Mouse (Mus musculus) CH12.LX (cell line): ENCODE data around the gene Ak9. TPM values are rescaled to one million over a fixed set of nuclear protein-coding genes. Genes with fewer than 3 reads are reported as not detected.

Source experiments
- DNase-seq: peaks from one replicate; pipeline ENCODE4 v3.0.0-alpha.2; 2013; ENCODE audit errors: extremely low read depth
- H3K27ac ChIP-seq: 2 replicates; pipeline ENCODE4 v1.5.1; 2012; ENCODE audit warnings: low read depth, mild to moderate bottlenecking, control low read depth, moderate library complexity; ENCODE audit not compliant: insufficient read depth
- H3K27me3 ChIP-seq: replicated peaks from 2 replicates; pipeline ENCODE3; 2012; ENCODE audit warnings: inconsistent platforms
- H3K36me3 ChIP-seq, 2 experiments: replicated peaks in 1 of 2; 2 replicates each; pipeline versions ENCODE3 to v1.6.1; 2012; ENCODE audit warnings: inconsistent platforms in 1 of 2, low read length in 1 of 2, mild to moderate bottlenecking in 1 of 2, mixed read lengths in 1 of 2, moderate library complexity in 1 of 2; ENCODE audit not compliant: control insufficient read depth in 1 of 2, insufficient read depth in 1 of 2
- H3K4me1 ChIP-seq, 2 experiments: 2 replicates each; pipeline ENCODE4 v1.6.1; 2012; ENCODE audit warnings: inconsistent platforms in 1 of 2, moderate library complexity in 1 of 2; ENCODE audit not compliant: insufficient read depth in 2 of 2, control insufficient read depth in 1 of 2
- H3K4me2 ChIP-seq: 2 replicates; pipeline ENCODE4 v1.6.1; 2012; ENCODE audit warnings: low read depth, mild to moderate bottlenecking, control low read depth; ENCODE audit not compliant: poor library complexity, insufficient read depth, severe bottlenecking
- H3K4me3 ChIP-seq, 3 experiments: fragments of 150-350 bp in 1 of 3; sonication (generic) in 1 of 3; replicated peaks in 1 of 3; 2 replicates each; pipeline versions ENCODE3 to v1.5.1; 2011 to 2012; ENCODE audit warnings: low read depth in 2 of 3, low read length in 2 of 3, mild to moderate bottlenecking in 2 of 3, moderate library complexity in 2 of 3, control low read depth in 1 of 3, improper control_type of control experiment in 1 of 3, inconsistent platforms in 1 of 3, mixed read lengths in 1 of 3; ENCODE audit not compliant: poor library complexity in 1 of 3
- H3K79me2 ChIP-seq: replicated peaks from 2 replicates; pipeline ENCODE4 v1.6.1; 2012; ENCODE audit warnings: mild to moderate bottlenecking, moderate library complexity; ENCODE audit not compliant: control insufficient read depth, poor library complexity, insufficient read depth, severe bottlenecking; ENCODE audit errors: extremely low read depth
- H3K9ac ChIP-seq: 2 replicates; pipeline ENCODE4 v1.6.1; 2012; ENCODE audit warnings: low read depth, mild to moderate bottlenecking, control low read depth, moderate library complexity; ENCODE audit not compliant: insufficient read depth
- H3K9me3 ChIP-seq: replicated peaks from 2 replicates; pipeline ENCODE3; 2012; ENCODE audit warnings: low read length, inconsistent platforms, mixed read lengths
- CTCF ChIP-seq, 2 experiments: IDR thresholded peaks in 1 of 2; conservative IDR thresholded peaks in 1 of 2; 2 replicates each; pipeline ENCODE4 v1.5.1; 2011 to 2012; ENCODE audit warnings: low read depth in 2 of 2, low read length in 2 of 2, improper control_type of control experiment in 1 of 2, inconsistent platforms in 1 of 2, mild to moderate bottlenecking in 1 of 2, moderate library complexity in 1 of 2
- HCFC1 ChIP-seq: IDR thresholded peaks from 2 replicates; pipeline ENCODE4 v1.6.1; 2012; ENCODE audit warnings: low read depth, mild to moderate bottlenecking, inconsistent platforms, low read length, improper control_type of control experiment
- IRF4 ChIP-seq: IDR thresholded peaks from 2 replicates; pipeline ENCODE4 v1.6.1; 2014; ENCODE audit warnings: low read depth, mild to moderate bottlenecking, inconsistent platforms, low read length, improper control_type of control experiment
- MAZ ChIP-seq: IDR thresholded peaks from 2 replicates; pipeline ENCODE4 v1.6.1; 2012; ENCODE audit warnings: low read depth, mild to moderate bottlenecking, inconsistent platforms, low read length, improper control_type of control experiment, moderate library complexity
- MEF2A ChIP-seq: IDR thresholded peaks from 2 replicates; pipeline ENCODE4 v1.6.1; 2014; ENCODE audit warnings: low read depth, mild to moderate bottlenecking, inconsistent platforms, low read length, improper control_type of control experiment, borderline replicate concordance
- MYC ChIP-seq: IDR thresholded peaks from 2 replicates; pipeline ENCODE4 v1.6.1; 2011; ENCODE audit warnings: low read depth, mild to moderate bottlenecking, improper control_type of control experiment, low read length
- NRF1 ChIP-seq: IDR thresholded peaks from 2 replicates; pipeline ENCODE4 v1.6.1; 2014; ENCODE audit warnings: low read depth, mild to moderate bottlenecking, inconsistent platforms, low read length, improper control_type of control experiment, moderate library complexity
- PAX5 ChIP-seq: IDR thresholded peaks from 2 replicates; pipeline ENCODE4 v1.6.1; 2012; ENCODE audit warnings: low read length, inconsistent platforms, mixed read lengths
- POLR2AphosphoS2 ChIP-seq: IDR thresholded peaks from 2 replicates; pipeline ENCODE4 v1.6.1; 2011; ENCODE audit warnings: low read depth, low read length, improper control_type of control experiment
- USF1 ChIP-seq: IDR thresholded peaks from 2 replicates; pipeline ENCODE4 v1.6.1; 2014; ENCODE audit warnings: low read depth, mild to moderate bottlenecking, inconsistent platforms, low read length, improper control_type of control experiment
- USF2 ChIP-seq: conservative IDR thresholded peaks from 2 replicates; pipeline ENCODE4 v1.6.1; 2011; ENCODE audit warnings: low read depth, low read length, improper control_type of control experiment
- ZKSCAN1 ChIP-seq: IDR thresholded peaks from 2 replicates; pipeline ENCODE4 v1.6.1; 2012; ENCODE audit warnings: low read depth, inconsistent platforms, low read length, improper control_type of control experiment, borderline replicate concordance
- dilution Hi-C: fragments of 300-500 bp; cut with MboI; formaldehyde crosslinking; loops from 2 replicates; pipeline ENCODE4 v1.14.3; 2020; ENCODE audit warnings: low sequenced_read_pairs; ENCODE audit not compliant: extremely low pct_unique_long_range_greater_than_20kb, extremely low pct_ligation_motif_present
- in situ Hi-C: fragments of 300-500 bp; cut with MboI; formaldehyde crosslinking; loops from 3 replicates; pipeline ENCODE4 v1.14.3; 2019; ENCODE audit warnings: low sequenced_read_pairs, low pct_ligation_motif_present, low pct_unique_long_range_greater_than_20kb, mixed read lengths
- polyA plus RNA-seq: library from polyadenylated mRNA; unstranded; fragments of >175 nt; gene quantifications from 2 replicates; pipeline ENCODE4 v1.2.1, GENCODE M21; 2012; ENCODE audit warnings: low read depth; ENCODE audit not compliant: insufficient read length
- total RNA-seq, 2 experiments: library from RNA; depleted of rRNA; stranded (reverse); fragments of 300-350 nt in 1 of 2; fragments of >200 nt in 1 of 2; gene quantifications; 2 replicates each; pipeline ENCODE4 v1.2.3; 2012 to 2014

The Ak9 gene
- total and polyA plus RNA-seq, 3 experiments = 0.04 to 0.11 (median 0.07) TPM

DNA sequence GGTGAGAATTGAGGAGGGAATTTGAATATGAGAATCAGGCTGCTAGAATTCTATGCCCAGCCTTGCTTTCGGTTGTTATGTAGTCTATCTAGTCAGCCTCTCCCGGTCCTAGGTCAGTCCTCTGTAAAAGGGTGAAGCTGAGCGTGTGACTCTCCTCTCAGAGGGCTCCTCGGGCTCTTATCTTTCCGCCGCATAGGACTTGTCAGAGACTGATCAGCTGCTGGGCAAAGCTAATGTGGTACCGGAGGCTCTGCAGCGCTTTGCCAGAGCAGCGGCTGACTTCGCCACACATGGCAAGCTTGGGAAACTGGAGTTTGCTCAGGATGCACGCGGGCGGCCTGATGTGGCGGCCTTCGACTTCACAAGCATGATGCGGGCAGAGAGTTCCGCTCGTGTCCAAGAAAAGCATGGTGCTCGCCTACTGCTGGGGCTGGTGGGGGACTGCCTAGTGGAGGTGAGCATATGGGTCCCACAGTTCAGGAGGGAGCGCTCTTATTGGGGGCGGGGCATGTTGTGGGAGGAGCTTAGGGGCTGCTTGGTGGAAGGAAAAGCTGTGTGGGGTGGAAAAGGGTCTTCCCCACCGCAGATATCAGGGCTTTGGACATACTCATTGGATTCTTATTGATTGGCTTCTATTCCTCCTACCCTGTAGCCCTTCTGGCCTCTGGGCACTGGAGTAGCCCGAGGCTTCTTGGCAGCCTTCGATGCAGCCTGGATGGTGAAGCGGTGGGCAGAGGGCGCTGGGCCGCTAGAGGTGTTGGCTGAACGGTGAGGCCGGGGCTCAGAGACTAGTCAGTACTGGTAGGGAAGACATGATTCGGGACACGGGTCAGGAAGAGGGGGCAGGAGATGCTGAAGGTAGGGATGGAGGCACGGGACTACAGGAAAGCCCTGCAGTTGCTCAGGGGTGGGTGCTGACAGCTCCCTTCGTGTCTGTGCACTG, 177.4 kb downstream of the Ak9 start:
- TF ChIP-seq NRF1 (no peak), POLR2AphosphoS2 (no peak), MEF2A (no peak), MAZ (no peak), PAX5 (no peak), ZKSCAN1 (no peak), USF2 (no peak)
- Histone ChIP-seq H3K9ac (no peak overlapping the region), H3K36me3 (peaks cover 68 to 84% of the 10 kb centered on the region in 2 experiments), H3K27me3 (no peaks in the 10 kb centered on the region), H3K4me1 (peaks cover 0 to 13% of the 10 kb centered on the region in 2 experiments; a peak in 1 of 4 replicates), H3K27ac (no peak overlapping the region), H3K4me2 (no peak overlapping the region), H3K9me3 (no peaks in the 10 kb centered on the region), H3K79me2 (0 out of 2 replicates have a peak, but pooled peaks cover 2% of the 10 kb centered on the region), H3K4me3 (no peak overlapping the region)
- in situ Hi-C loops = no loop called here
- dilution Hi-C loops = no loop called here
- no peak for DNase-seq

DNA sequence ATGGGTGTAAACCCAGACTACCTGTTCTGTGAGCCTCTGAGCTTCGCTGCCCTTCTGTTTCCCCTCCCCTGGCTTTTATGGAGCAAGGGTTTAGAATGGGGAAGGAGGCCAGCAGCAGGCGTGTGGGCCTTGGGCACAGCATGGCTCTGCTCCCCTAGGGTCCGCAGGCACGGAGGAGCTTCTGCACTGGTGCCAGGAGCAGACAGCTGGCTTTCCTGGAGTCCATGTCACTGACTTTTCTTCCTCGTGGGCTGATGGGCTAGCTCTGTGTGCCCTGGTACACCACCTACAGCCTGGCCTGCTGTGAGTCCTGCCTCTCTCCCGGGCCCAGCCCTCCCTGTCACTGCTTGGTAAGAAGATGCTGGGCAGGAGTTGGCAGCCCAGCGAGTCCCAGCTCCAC, 178.7 kb downstream of the Ak9 start:
- in situ Hi-C loops (no loop called here), dilution Hi-C loops (no loop called here)

More for the DNA sequence above, 178.7 kb downstream of the Ak9 start:
- H3K4me3 ChIP-seq = no peak overlapping the region
- no peak overlapping the region for H3K4me2 ChIP-seq
- peaks cover 0 to 11% of the 10 kb centered on the region in 2 experiments; a peak in 1 of 4 replicates for H3K4me1 ChIP-seq
- DNase-seq = no peak
- no peaks in the 10 kb centered on the region for H3K9me3 ChIP-seq
- TF ChIP-seq HCFC1 (no peak), CTCF (conservative IDR thresholded peaks at IDR 0.05 in 1 of 2, IDR thresholded peaks at IDR 0.05 in 1 of 2; ENCODE audit: low read depth in 2 of 2, low read length in 2 of 2) (no peak), MYC (no peak), IRF4 (no peak), USF1 (no peak)
- no peak overlapping the region for H3K27ac ChIP-seq
- no peaks in the 10 kb centered on the region for H3K79me2 ChIP-seq
- H3K36me3 ChIP-seq = peaks cover 80 to 96% of the 10 kb centered on the region in 2 experiments
- no peaks in the 10 kb centered on the region for H3K27me3 ChIP-seq
- H3K9ac ChIP-seq = no peak overlapping the region

Other genes with a start within 250 kb of the Ak9 start
- not detected in 2 replicates for gene Gpr6, start 231.7 kb upstream of the Ak9 start, total RNA-seq (2012; rRNA removed)
- gene Gpr6, start 231.7 kb upstream of the Ak9 start, total RNA-seq (2014; rRNA removed) = not detected in 2 replicates
- not detected in 2 replicates for gene Gpr6, start 231.7 kb upstream of the Ak9 start, polyA plus RNA-seq
- 22.6 and 24.4 TPM in 2 replicates for gene Fig4, start 720 bp upstream of the Ak9 start, total RNA-seq (2012; rRNA removed)
- 35.4 and 38.4 TPM in 2 replicates for gene Fig4, start 720 bp upstream of the Ak9 start, total RNA-seq (2014; rRNA removed)
- gene Fig4, start 720 bp upstream of the Ak9 start, polyA plus RNA-seq = 39.2 and 39.6 TPM in 2 replicates
- 11.4 and 11.7 TPM in 2 replicates for gene Zbtb24, start 146.4 kb downstream of the Ak9 start, total RNA-seq (2012; rRNA removed)
- gene Zbtb24, start 146.4 kb downstream of the Ak9 start, total RNA-seq (2014; rRNA removed) = 14.3 and 15.2 TPM in 2 replicates
- 10.5 and 11.8 TPM in 2 replicates for gene Zbtb24, start 146.4 kb downstream of the Ak9 start, polyA plus RNA-seq
- 36.3 and 37.7 TPM in 2 replicates for gene Mical1, start 172.3 kb downstream of the Ak9 start, total RNA-seq (2012; rRNA removed)
- gene Mical1, start 172.3 kb downstream of the Ak9 start, total RNA-seq (2014; rRNA removed) = 22.5 and 23.0 TPM in 2 replicates
- 67.4 and 70.2 TPM in 2 replicates for gene Mical1, start 172.3 kb downstream of the Ak9 start, polyA plus RNA-seq
- gene Smpd2, start 186.4 kb downstream of the Ak9 start, total RNA-seq (2012; rRNA removed) = 15.4 and 15.7 TPM in 2 replicates
- gene Smpd2, start 186.4 kb downstream of the Ak9 start, total RNA-seq (2014; rRNA removed) = 8.9 and 11.0 TPM in 2 replicates
- gene Smpd2, start 186.4 kb downstream of the Ak9 start, polyA plus RNA-seq = 11.1 and 11.3 TPM in 2 replicates
- gene Ppil6, start 186.5 kb downstream of the Ak9 start, total RNA-seq (2012; rRNA removed) = not detected in 2 replicates
- gene Ppil6, start 186.5 kb downstream of the Ak9 start, total RNA-seq (2014; rRNA removed) = not detected in 2 replicates
- gene Ppil6, start 186.5 kb downstream of the Ak9 start, polyA plus RNA-seq = not detected in 2 replicates
- 41.0 and 43.6 TPM in 2 replicates for gene Cd164, start 215.4 kb downstream of the Ak9 start, total RNA-seq (2012; rRNA removed)
- 140 and 151 TPM in 2 replicates for gene Cd164, start 215.4 kb downstream of the Ak9 start, total RNA-seq (2014; rRNA removed)
- gene Cd164, start 215.4 kb downstream of the Ak9 start, polyA plus RNA-seq = 163 and 191 TPM in 2 replicates